Mouse (Mus musculus) intestine, postnatal 0 days (tissue): ENCODE measurements around the gene Gm45521. TPM values are rescaled to one million over a fixed set of nuclear protein-coding genes. Genes with fewer than 3 reads are reported as not detected.

Source experiments
- ATAC-seq: fragments of 200-750 bp; cut with Nextera tagmentation; 2 replicates; pipeline ENCODE4 v1.8.0; 2017; ENCODE audit warnings: mild to moderate bottlenecking, moderate TSS enrichment, moderate library complexity
- H3K27ac ChIP-seq: fragments of 300-500 bp; sonication (generic); 2 replicates; pipeline ENCODE4 v1.5.1; 2014; ENCODE audit warnings: mild to moderate bottlenecking, low read depth, low read length, moderate library complexity
- H3K27me3 ChIP-seq: fragments of 300-500 bp; sonication (generic); replicated peaks from 2 replicates; pipeline ENCODE4 v1.6.1; 2014; ENCODE audit warnings: low read length, mixed read lengths; ENCODE audit not compliant: control insufficient read depth, insufficient read depth
- H3K36me3 ChIP-seq: fragments of 300-500 bp; sonication (generic); 2 replicates; pipeline ENCODE4 v1.6.1; 2014; ENCODE audit warnings: mild to moderate bottlenecking, moderate library complexity; ENCODE audit not compliant: control insufficient read depth, insufficient read depth
- H3K4me1 ChIP-seq: fragments of 300-500 bp; sonication (generic); replicated peaks from 2 replicates; pipeline ENCODE4 v1.6.1; 2014; ENCODE audit warnings: antibody characterized with exemption, low read length, mixed read lengths; ENCODE audit not compliant: control insufficient read depth, insufficient read depth
- H3K4me2 ChIP-seq: fragments of 300-500 bp; sonication (generic); replicated peaks from 2 replicates; pipeline ENCODE4 v1.6.1; 2014; ENCODE audit warnings: low read depth, mild to moderate bottlenecking, moderate library complexity
- H3K4me3 ChIP-seq: fragments of 300-500 bp; sonication (generic); 2 replicates; pipeline ENCODE4 v1.5.1; 2014; ENCODE audit warnings: low read depth, low read length
- H3K9ac ChIP-seq: fragments of 300-500 bp; sonication (generic); 2 replicates; pipeline ENCODE4 v1.6.1; 2014; ENCODE audit warnings: mild to moderate bottlenecking, low read depth, low read length
- H3K9me3 ChIP-seq: fragments of 300-500 bp; sonication (generic); 2 replicates; pipeline ENCODE4 v1.6.1; 2016; ENCODE audit warnings: mixed run types; ENCODE audit not compliant: control insufficient read depth
- CTCF ChIP-seq: sonication (generic); IDR thresholded peaks from 2 replicates; pipeline ENCODE4 v1.5.1; 2016; ENCODE audit warnings: low read depth, mild to moderate bottlenecking, control low read depth, antibody characterized with exemption, moderate library complexity
- WGBS: fragments of 180-500 bp; shearing (Covaris S2); extraction: QIAGEN DNeasy Blood & Tissue Kit; methylation state at CpG from one replicate; pipeline ENCODE4 v1.1.7; 2014; 5-methylcytosine and 5-hydroxymethylcytosine counted together
- polyA plus RNA-seq: library from polyadenylated mRNA; unstranded; fragments of >200 nt; fragmentation: Nextera tagmentation; extraction: Ambion mirVana; gene quantifications from 2 replicates; pipeline ENCODE4 v1.2.1, GENCODE M21; 2015

Gm45521 gene
- polyA plus RNA-seq, 1 experiment from 2014 or later = not detected

GRCm38 (mm10) chr14:7989961-7990360 is 32.9 kb downstream of the Gm45521 start:
- Histone ChIP-seq H3K27ac (no peak overlapping the region), H3K4me3 (no peak overlapping the region), H3K4me2 (no peak overlapping the region), H3K9me3 (no peaks in the 10 kb centered on the region), H3K27me3 (no peaks in the 10 kb centered on the region), H3K36me3 (no peaks in the 10 kb centered on the region), H3K4me1 (no peaks in the 10 kb centered on the region), H3K9ac (no peak overlapping the region)
- WGBS = 37% methylated on average over 3 of the region's 3 CpGs
- TF ChIP-seq CTCF = no peak
- ATAC-seq = no peak

GRCm38 (mm10) chr14:7991108-7991776 is 34.2 kb downstream of the Gm45521 start:
- Histone ChIP-seq H3K4me2 (no peak overlapping the region), H3K27ac (no peak overlapping the region), H3K36me3 (no peaks in the 10 kb centered on the region), H3K27me3 (no peaks in the 10 kb centered on the region), H3K4me1 (no peaks in the 10 kb centered on the region), H3K4me3 (no peak overlapping the region), H3K9me3 (no peaks in the 10 kb centered on the region), H3K9ac (no peak overlapping the region)
- no peak for TF ChIP-seq CTCF
- WGBS = 78% methylated on average over 5 of the region's 5 CpGs
- no peak for ATAC-seq

GRCm38 (mm10) chr14:7992158-7992557 is 35.1 kb downstream of the Gm45521 start:
- Histone ChIP-seq H3K9ac (no peak overlapping the region), H3K9me3 (no peaks in the 10 kb centered on the region), H3K4me2 (no peak overlapping the region), H3K27me3 (no peaks in the 10 kb centered on the region), H3K4me3 (no peak overlapping the region), H3K27ac (no peak overlapping the region), H3K4me1 (no peaks in the 10 kb centered on the region), H3K36me3 (no peaks in the 10 kb centered on the region)
- ATAC-seq = no peak
- TF ChIP-seq CTCF = no peak
- WGBS = 74% methylated on average over 6 of the region's 6 CpGs

GRCm38 (mm10) chr14:7994271-7994767 is 37.2 kb downstream of the Gm45521 start, which contains the start of gene Dnase1l3:
Dnase1l3 (minus strand) TSS chr14:7994573.
- ATAC-seq = peak; percentile 46
- 40% methylated on average over 8 of the region's 8 CpGs for WGBS
- Histone ChIP-seq H3K27me3 (no peaks in the 10 kb centered on the region), H3K36me3 (no peaks in the 10 kb centered on the region), H3K4me1 (no peaks in the 10 kb centered on the region), H3K27ac (no peak within 1 kb of the TSS), H3K9ac (no peak within 1 kb of the TSS), H3K4me2 (no peak within 1 kb of the TSS), H3K9me3 (no peaks in the 10 kb centered on the region), H3K4me3 (no peak within 1 kb of the TSS)
- TF ChIP-seq CTCF = peak; percentile 78

GRCm38 (mm10) chr14:7997255-7997696 is 40.2 kb downstream of the Gm45521 start:
- Histone ChIP-seq H3K4me1 (0 out of 2 replicates have a peak, but pooled peaks cover under 1% of the 10 kb centered on the region), H3K27me3 (peaks cover 10% of the 10 kb centered on the region; the same call in 1 of the 2 replicates), H3K4me2 (peak overlapping the region; percentile 63), H3K9me3 (no peaks in the 10 kb centered on the region), H3K9ac (no peak overlapping the region), H3K36me3 (no peaks in the 10 kb centered on the region), H3K27ac (no peak overlapping the region), H3K4me3 (no peak overlapping the region)
- TF ChIP-seq CTCF = peak; percentile 80
- peak; percentile 60 for ATAC-seq
- whole genome bisulfite sequencing = 2% methylated on average over 15 of the region's 15 CpGs

- H3K36me3 ChIP-seq = no peaks in the 10 kb centered on the region
- no peak for ATAC-seq
- H3K27ac ChIP-seq = no peak overlapping the region
- peaks cover 10% of the 10 kb centered on the region; the same call in 1 of the 2 replicates for H3K27me3 ChIP-seq
- TF ChIP-seq CTCF = no peak
- H3K9me3 ChIP-seq = no peaks in the 10 kb centered on the region
- 71% methylated on average over 3 of the region's 3 CpGs for WGBS
- H3K4me2 ChIP-seq = no peak overlapping the region
- peaks cover 3% of the 10 kb centered on the region; the same call in 1 of the 2 replicates for H3K4me1 ChIP-seq
- H3K4me3 ChIP-seq = no peak overlapping the region
- H3K9ac ChIP-seq = no peak overlapping the region
Observed at GRCm38 (mm10) chr14:7999030-7999429, 41.9 kb downstream of the Gm45521 start.
